Mouse (Mus musculus): ENCODE measurements at regions not wholly inside any gene's neighbourhood (a gene's known extent, or its start where the extent isn't known, plus 50 kb on each side); places are given as distances from the start of the nearest gene placed in this dataset.

DNA sequence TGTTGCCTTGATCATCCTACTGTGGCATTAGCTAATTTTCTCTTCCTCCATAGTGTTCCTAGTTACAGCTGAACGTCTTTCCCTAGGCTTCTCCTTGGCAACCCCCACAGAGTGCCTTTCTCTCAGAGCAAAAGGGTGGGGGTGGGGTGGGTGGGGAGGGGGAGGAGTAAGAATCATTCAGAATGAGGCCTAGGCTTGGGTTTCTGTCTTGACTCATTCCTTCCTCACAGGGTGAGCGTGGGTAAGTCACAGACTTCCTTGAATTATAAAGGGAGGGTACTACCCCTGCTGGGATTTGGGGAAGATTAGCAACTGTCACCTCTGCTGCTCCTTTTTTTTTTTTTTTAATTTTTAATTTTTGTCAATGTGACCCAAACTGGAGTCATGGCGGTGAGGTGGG lies 114.5 kb downstream of the Dhx35 start:
- DNase-seq = no peak

- no peak for DNase-seq
These were observed 115.7 kb downstream of the Dhx35 start for GRCm38 (mm10) chr2:158910325-158910724.

- no peak for DNase-seq
These were observed 116.6 kb downstream of the Dhx35 start for GRCm38 (mm10) chr2:158911191-158911590.

- DNase-seq = peak; percentile 18
These were observed 118.1 kb downstream of the Dhx35 start for GRCm38 (mm10) chr2:158912631-158913258.

DNA sequence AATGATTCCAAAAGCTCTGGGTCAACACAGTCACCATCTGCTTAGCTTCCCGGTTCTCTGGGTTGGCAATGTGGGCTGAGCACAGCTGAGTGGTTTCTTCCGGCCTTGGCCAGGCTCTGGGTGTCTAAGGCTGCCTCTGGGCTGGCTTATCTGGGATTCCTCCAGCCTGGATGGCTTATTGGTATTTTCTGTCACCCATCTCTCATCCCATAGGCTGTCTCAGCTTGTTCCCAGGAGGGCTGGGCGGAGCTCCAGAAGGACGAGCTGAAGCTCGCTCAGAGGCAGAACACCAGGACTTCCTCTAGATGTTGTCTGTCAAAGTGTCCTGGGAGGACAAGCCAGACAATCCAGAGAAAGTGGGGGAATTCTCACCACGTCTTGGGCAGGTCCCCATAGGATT lies 122.8 kb downstream of the Dhx35 start:
- no peak for DNase-seq

GRCm38 (mm10) chr2:158918312-158918711 lies 123.7 kb downstream of the Dhx35 start:
- DNase-seq = no peak

DNA sequence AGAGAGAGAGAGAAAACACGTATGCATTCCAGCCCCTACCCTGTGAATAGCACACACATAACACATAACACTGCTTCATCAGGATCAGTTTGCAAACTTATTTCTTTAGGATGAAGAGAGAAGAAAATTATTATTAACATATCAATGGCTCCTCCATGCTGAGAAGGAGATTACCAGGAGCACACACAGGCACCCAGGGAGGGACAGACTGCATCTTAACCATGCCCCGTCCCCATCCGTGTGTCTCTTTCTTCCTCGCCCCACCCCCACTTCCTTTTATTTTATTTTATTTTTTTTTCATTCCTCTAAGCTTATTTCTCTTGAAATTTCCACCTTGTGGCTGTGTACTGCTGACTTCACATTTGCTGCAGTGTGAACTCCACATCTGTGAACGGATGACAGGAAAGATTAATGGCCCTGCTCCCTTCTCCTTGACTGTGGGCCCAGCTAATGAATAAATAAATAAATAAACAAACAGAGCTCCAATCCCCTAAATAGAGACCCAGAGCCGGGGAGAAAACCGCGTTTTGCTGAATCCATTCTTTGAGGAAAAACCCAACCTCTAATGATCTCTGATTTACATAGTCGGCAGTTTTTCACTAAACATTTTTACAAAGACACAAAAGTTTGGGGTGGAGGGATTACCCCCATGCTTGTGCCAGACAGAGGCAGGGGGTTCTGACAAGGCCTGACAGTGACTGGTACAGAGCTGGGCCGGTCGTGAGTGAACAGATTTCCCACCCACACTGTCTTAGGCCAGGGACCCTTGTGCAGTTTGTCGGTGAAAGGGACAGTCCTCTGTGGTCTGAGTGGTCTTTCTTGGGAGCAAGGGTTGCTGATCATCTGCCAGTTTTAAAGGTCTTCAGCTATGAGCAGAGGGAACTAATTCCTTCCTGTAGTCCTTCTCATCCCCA lies 127.0 kb downstream of the Dhx35 start:
- no peak for DNase-seq

DNA sequence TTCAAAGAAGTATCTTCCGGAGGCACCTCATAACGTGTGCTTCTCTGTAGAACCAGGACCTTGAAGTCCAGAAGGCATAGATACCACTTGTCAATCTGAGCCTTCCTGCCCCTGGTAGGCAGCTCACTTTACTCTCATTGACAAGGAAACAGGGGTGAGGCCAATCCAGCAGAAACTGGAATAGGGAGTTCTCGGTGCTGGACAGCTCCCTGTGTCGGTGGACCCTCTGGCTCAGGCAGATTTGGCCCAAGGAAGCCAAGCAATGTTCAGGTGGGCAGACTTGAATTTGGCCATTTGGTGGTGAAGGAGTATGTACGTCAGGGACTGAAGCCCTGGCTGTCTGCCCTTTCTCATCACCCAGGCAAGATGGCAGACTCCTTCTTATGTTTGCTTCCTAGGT lies 128.2 kb downstream of the Dhx35 start:
- no peak for DNase-seq

DNA sequence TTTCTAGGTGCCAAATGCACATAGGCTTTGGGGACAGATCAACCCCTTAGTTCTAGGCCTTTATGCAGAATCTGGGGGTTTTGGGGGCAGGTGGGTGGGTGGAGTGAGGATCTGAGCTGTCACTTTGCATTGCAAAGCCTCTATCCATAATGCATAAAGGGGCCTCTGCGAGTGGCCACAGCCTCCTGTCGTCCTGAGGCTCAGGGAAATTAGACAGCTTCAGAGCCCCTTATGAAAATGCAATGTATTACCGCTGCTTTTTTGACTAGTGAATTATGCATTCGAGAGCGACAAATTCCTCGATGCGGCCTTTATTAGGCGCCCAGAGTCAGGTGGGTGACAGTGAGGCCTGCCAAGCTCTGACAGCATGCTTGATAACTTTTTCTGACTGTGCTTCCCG lies 134.9 kb downstream of the Dhx35 start:
- no peak for DNase-seq

DNA sequence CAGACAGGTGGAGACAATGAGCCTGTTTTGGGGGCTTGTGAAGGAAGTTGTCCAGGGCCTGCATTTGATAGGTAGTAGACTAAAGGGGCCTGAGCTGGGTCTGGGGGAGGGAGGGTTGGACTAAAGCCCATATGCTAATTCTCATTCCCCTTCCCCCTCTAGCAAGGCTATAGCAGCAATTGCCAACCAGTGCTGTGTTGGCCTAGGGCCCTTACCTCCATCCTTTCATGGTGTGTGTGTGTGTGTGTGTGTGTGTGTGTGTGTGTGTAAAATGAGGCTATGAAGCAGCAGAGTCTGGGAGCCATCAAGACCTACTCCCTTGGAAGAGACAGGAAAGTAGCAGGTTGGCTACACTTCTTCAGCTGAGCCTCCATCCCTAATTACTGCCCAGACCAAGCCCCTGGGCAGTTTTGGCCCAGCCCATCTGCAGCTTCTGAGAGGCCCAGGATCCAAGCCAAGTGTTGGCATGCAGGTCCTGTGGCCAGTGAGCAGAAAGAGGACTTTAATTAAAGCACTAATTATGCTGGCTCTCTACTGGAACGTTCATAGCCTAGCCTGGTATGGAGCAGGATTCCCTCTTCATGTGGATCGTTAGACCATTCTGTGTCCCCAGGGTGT lies 143.4 kb downstream of the Dhx35 start:
- DNase-seq = no peak

DNA sequence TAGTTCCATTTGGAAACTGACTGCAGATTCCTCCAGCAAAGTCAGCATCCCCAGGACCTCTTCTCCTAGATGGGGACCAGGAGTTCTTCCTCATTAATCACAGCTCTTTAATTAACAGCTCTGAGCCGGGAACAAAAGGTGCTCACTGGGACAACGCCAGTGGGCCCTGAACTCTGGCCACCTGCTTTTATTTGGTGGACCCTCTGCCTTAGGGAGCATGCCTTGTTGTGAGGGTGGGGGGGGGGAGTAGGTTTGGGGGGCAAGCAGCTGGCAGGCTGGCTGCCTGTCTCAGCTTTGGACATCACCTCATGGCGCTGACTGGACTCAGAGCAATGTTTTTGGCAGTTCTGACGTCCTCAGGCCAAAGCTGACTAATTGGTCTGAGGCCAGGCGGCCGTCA lies 154.8 kb downstream of the Dhx35 start:
- DNase-seq = no peak

DNA sequence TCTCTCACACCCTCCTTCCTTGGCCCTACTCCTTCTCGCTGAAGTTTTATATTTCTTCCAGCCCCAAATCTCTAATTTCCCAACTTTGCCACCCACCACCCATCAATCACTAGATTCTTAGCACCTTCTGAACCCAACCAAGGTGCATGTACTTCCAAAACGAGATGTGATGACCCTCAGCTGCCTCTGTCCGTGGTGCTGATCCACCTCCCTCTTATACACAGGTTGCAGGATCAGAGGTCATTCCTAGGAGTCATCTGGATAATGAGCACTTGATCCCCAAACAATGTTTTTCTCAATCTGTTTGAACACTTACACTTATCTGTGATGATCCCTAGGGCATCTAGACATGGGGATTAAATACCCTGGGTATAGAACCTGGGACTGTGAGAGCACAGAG lies 156.5 kb downstream of the Dhx35 start:
- DNase-seq = no peak

DNA sequence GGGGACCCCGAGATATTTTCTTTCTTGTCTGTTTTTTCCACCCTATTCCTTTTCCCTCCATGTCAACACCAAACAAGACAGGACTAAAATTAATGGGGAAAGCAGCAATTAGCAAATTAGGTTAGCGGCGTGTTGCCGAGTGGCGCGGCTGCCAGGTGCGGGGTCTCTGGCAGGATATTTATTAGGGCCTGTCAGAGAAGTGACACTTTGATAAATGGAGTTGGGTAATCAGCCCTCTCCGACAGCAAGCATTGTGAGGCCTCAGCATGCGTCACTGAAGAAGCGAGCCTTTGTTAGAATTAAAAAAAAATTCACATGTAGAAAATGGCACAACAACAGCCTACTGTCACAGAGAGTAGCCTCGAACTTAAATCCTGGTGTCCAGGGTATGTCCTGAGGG lies 162.3 kb downstream of the Dhx35 start:
- no peak for DNase-seq

DNA sequence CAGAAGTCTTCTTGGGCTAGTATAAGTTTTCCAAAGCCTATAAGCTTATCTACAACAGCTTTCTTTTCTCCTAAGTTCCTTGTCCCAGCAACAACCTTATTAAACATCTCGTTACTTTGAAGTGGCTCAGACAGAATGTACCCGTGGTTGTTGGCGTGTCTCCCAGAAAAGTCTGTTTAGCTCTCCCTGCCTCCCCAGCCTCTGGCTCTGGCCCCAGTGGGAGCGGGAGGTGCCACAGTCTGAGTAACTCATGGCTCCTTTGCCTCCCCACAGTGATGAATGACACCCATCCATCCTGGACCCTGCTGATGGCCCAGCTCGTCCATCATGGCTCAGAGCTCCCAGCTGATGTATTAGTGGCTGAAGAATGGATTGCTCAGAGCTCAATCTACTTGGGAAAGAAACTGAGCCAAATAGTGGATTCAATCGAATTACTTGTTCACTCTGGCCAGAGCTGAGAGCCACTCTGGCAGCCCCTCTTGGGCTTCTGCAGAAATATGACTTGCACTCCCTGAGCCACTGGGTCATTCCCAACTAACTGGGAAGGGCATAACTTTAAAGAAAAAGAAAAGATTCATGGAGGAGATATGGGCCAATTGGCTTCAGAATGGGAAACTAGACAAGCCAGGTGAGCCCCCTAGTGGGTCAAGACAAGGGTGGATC lies 170.5 kb downstream of the Dhx35 start:
- DNase-seq = peak; percentile 22

DNA sequence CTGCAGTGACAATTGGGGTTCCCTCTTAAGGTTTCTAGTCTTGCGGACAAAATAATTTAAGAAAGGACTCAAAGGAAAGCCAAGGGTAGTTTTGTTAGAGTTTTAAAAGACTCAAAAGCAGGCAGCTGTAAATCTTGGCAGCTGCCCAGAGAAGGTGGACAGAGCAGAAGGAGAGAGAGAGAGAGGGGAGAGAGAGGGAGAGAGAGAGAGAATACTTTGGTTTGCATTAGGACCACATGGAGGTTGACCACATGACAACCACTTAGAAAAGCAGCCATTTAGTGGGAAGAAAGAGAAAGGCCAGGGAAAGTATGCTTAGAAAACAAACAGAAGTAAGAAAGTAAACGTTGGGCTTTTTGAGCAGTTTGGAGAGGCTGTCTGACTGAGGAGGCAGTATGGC lies 177.6 kb downstream of the Dhx35 start:
- DNase-seq = no peak

DNA sequence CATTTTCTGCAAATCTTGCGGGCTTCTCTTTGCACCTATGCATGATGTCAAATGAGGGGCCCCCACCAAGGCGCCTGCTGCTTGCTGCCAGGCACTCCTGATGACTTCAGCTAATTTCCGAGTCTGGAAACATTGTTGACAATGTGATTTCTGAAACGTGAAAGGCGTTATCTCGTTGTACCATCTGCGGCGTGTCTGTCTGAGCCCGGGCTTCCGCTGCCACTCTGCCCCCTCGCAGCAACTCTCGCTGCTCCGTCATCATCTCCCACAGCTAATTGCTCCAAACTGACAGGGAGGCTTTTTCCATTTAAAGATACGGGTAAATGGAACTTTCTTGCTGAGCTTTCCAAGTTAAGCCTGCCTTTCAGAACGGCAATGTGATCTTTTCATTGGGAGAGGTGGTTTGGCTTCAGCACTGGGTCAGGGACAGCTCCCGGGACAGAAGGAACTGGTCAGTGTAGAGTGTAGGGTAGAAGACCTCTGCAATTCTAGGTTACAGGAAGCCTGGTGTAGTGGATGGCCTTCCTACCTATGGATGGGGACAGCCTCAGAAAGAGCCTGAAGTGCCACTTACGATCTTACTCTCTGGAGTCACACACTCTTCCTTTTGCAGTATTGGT lies 191.0 kb downstream of the Dhx35 start:
- DNase-seq = peak; percentile 2

GRCm38 (mm10) chr2:159002481-159003186 lies 208.0 kb downstream of the Dhx35 start:
- DNase-seq = no peak

DNA sequence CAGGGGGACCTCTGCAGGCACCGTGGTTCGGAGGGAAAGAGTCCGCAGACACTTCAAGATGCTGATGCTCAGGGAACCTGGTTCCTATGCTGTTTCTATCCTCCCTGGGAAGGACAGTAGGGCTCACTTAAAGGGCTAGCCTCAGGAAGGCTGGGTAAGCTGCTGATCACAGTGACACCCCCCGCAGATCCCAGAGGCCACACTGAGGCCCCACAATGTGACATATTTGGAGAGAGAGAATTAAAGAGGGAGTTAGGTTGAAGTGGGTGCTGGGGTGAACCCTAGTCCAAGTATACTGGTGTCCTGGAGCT lies 208.5 kb downstream of the Dhx35 start:
- DNase-seq = no peak

DNA sequence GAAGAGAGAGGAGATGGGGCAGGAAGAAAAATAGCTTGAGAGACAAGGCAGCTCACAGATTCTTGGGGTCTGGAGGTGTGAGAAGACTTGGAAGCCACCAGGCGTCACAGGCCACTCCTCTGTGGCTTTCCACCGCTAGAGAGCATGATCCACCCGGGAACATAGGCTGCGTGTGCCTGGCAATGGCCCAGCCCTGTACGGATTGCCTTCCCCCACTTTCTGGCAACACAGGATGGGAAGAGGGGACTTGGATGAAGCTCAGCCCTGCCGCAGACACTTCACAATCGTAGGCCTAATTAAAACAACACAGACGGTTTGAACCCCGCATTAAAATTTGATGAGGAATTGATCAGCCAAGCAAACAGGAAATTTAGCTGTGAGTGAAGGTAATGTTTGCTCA lies 209.8 kb downstream of the Dhx35 start:
- DNase-seq = no peak

DNA sequence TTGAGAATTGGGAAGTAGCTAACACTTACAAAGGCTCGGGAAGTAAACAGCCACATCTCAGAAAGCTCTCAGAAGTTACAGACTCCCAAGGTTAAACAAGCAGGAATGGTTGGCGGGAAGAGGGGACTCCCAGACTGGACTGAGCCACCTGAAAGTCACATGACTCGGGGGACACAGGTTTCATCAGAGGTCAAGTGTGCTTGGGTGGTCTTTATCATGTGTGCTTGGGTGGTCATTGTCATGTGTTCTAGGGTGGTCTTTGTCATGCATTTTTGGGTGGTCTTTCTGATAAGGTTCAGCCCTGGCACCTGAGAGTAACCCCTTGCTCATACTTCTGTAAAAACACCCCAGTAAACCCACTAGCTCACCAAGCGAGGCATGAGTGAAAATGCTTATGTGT lies 218.1 kb downstream of the Dhx35 start:
- DNase-seq = no peak

DNA sequence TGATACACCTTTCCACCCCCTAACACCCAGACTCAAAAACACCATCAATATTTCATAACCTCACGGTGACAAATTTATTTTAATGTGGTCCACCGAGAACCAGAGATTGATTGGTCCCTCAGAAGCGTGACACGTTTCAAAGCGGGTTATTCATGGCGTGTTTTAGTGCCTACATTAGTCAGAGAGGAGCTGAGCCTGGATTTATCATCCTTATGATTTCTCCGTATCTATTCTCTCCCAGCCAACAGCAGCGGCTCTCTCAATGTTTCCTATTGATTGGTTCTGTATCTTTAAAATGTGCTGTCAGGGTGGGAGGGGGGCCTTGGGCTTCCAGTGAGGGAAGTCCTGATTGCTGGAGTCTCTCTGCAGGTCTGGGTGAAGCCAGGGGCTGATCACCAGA lies 219.9 kb downstream of the Dhx35 start:
- no peak for DNase-seq

- no peak for DNase-seq
These were observed 225.4 kb downstream of the Dhx35 start for GRCm38 (mm10) chr2:159019921-159020534.
